Mouse (Mus musculus) small intestine, adult 2 months (tissue): ENCODE measurements around the gene Cyp17a1.

Source experiments
- CTCF ChIP-seq: fragments of 200-500 bp; IDR thresholded peaks from 2 replicates; pipeline ENCODE4 v1.5.1; 2012; ENCODE audit warnings: low read depth, mild to moderate bottlenecking, control low read depth, inconsistent platforms, low read length, moderate library complexity, mixed read lengths; ENCODE audit not compliant: insufficient replicate concordance, insufficient read length; ENCODE audit errors: extremely low read depth
- POLR2A ChIP-seq: fragments of 200-500 bp; IDR thresholded peaks from 2 replicates; pipeline ENCODE4 v1.6.1; 2012; ENCODE audit warnings: low read depth, mild to moderate bottlenecking, control low read depth, inconsistent platforms, low read length, moderate library complexity

DNA sequence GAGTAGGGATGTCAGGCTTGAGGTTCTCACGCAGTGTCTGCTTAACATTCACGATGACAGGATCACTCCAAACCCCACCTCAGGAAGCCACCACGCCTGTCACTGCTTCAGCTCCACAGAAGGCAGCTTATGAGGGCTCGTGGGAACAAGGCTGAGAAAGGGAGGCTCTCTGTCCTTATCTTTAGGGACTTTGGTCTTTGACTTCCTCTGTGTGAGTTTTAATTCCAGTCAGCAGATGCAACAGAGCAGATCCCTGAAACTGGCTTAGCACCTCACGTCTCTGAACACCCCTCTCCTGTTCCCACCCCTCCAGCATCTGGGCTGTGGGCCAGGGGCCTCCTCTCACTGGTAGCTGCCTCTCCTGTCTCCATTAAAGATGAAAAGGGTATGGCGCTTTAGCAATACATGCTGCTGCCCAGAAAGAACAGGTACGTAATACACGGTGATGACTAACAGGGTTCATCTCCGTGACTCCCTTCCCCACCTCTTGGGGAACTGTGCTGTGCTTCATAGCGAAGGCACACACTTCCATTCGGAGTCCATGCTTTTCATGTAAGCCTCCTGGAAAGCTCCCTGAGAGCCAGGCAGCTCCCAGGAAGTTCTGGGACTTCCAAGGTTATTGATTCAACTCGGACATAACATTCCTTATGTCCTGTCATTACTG is 6.9 kb upstream of the Cyp17a1 start:
- TF ChIP-seq CTCF (no peak), POLR2A (peak; percentile 8; the same call in 1 of the 2 replicates)
